Mouse (Mus musculus): ENCODE measurements around the gene Cyp2j13. TPM values are rescaled to one million over a fixed set of nuclear protein-coding genes. Genes with fewer than 3 reads are reported as not detected.
"Not testable (repeated sequence)": the region's sequence is repeated elsewhere in the genome, so short reads cannot be mapped to it uniquely, and the experiment has no call there.

Gene Cyp2j13
- polyA plus RNA-seq (2017; shearing (Covaris generic)), result not detected

DNA sequence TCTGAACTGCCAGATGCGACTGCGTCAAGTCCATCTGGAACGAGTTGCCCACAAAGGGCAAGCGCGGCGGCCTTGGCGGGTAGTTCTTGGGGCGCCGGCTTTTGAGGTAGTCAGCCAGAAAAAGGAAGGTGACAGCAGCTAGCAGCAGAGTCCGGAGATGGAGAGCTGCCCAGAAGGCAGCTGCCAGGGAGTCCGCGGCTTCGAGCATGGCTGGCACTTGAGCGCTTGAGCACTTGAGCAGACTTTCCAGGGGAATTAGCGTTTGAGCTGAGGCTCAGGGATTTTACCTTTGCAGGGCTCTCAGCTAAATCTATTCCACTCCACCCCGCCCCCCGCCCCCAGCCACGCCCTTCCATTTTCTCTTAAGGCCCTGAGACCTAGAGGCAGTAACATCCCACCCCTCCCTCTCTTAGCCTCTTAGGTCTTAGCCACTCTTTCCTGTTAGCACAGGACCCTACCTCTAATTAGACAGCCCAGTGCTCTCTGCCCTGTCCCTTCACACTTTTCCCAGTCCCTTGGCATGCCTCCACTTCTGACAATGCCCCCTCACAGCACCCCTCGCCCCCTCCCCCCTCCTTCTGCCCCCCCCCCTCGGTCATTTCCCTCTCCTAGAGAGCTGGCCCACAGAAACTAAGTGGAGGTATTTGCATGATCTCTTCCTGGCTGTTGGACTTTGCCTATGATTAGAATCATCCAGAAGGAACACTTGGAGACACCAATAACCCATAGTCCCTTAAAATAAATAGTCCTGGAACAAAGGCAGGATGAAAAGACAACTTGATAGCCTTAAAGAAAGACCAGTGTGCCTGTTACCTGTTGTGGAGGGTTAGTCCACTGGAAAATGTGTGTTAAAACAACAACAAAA, at the start of gene Cyp2j13:
Gene Cyp2j13 (minus strand): TSS at position 286 of the 865 bp plus-strand sequence.
- no peak for ATAC-seq

DNA sequence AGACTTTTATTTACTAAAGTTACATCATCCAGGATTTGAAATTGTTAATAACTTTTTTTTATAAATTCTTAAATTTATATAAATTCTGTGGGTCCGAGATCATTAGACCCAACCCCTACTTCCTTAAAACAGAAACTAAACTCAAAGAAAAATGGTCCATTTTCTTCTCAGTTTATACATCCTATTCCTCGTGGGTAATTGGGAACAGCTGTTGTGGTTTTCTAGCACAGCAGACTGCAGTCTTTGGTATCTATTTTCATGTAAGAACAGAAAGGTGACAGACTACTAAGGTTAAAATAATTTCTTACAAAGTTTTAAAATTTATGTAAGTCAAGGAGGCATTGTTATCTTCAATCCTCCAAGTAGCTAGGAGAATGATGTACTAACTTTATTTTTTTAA, 19.5 kb upstream of the Cyp2j13 start:
- no peak for ATAC-seq

DNA sequence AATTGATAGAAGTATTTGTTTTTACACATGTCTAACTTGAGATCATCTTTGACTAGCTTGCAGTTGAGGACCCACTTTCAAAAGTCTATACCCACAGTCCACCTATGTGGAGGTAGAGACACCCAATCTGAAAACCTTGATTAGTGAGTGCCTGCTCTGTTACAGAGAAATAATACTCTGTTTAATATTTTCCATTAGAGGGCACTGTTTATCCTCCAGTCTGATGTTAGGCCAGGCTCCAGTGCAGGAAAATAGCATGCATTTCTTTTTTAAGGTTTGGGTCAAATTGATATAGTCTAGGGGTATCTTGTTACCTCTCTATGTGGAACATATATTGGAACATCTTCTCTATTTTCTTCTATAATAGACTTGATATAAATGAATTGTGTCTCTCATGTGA, 14.5 kb upstream of the Cyp2j13 start:
- ATAC-seq, result no peak

DNA sequence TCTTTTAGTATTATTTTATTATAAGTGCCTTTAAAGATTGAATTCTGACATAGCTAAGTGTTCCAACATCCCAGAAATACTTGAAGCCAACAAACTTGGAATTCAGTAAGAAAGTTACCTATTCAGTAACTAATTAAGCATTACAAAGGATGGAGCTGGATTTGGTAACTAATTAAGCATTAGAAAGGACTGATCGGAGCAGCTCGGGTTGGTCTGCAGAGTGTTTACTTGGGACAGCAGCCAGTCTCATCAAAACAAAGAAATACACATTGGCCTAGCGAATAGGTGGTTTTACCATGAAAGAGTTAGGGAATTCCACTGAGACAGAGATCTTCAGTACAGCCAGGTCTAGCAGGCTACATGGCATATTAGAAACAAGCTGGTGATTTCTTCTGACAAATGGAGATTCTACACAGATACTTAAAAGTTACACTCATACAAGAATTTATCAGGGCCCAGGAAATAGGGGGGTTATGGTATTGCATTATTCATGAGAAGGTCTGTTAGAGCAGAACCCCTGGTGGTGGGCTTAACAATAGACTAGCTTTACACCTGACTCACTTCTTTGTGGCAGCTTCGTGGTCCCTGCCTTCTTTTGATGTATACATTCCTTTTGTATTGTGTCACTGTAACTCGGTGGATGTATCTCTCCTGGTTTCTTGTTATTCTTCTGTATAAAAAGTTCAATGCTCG, 12.2 kb upstream of the Cyp2j13 start:
- ATAC-seq, result not testable (repeated sequence)

DNA sequence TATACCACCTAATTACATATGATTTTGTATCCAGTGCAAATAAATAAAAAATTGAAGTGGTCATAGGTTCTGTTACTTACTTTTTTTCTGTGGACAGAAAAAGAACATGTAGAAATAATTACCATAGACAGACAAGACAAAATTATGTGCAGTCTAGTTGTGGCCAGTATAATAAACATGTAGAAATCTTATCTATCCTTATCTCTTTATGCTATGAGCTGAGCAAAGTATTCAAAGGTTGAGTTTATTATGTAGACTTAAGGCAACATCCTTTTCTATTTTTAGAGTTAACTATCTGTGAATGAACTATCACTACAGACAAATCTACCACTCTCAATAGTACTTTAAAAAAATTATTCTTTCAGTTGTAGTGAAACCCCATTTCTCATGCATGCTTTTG, 962 bp upstream of the Cyp2j13 start:
- no peak for ATAC-seq

DNA sequence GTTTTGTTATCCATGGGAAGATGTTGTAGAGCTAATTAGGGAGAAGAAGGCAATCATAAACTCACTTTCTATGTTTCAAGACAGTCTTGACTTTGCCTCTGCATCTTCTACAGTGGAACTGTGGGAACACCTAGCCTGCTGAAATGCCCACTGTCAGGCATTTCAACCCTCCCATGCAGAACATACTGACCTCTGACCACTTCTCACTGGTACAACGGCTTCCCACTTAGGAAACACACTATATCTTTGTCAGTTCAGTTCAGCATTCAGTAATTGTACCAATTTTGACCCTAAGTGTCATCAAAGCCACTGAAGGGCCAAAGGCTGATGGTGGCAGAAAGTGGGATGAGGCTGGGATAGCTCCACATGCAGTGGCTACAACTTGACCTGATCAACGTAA, 15.3 kb downstream of the Cyp2j13 start:
- no peak for ATAC-seq

DNA sequence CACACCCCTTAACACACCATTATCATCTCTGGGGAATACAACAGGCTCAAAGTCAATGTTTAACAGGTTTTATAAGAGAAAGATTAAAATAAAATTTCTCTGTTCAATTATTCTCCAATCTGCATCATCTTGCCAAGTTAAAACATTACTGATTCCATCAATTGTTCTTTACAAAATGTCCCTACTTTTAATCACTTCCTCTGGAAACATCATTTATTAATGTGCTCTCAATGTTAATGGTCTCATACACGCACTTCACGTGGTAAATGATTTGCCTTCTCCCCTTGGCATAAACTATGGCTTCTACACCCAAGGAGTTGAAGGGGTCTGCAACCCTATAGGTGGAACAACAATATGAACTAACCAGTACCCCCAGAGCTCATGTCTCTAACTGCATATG, 17.2 kb downstream of the Cyp2j13 start:
- ATAC-seq, result no peak

DNA sequence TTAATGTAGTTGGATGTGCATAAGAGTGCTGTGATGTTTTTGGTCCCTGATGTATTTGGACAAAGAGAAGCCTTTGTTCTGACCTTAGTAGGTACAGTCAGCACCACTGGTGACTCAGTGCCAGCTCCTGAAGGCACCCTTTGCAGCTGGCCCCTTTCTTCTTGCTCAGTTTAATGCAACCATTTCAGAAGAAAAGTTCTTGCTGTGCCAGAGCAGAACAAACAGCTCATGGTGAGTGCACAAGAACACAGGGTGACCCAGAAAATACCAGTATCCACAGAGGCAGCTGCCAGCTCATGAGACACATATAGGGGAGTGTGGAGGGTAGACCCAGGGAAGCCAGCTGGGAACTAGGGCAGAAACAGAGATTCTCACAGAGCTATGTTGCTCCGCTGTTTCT, 48.9 kb downstream of the Cyp2j13 start:
- ATAC-seq, result no peak

DNA sequence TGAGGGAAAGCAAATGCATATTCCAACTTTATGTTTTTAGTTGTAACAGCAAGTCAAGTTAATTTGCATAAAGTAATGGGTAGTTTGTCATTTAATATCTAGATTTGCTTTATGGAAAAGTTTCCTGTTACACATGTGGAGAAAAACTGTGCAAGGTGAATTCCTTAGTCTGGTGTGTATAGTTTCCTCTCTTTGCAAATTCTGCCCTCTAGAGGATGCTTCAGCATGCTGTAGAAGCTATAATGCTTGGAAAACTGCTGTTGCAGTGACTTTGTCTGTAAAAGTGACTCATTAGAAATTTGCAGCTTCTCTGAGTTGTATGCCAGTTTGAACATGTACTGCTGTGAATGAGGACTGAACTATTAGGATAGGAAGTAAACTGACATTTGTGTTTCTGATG, 54.5 kb downstream of the Cyp2j13 start:
- no peak for ATAC-seq

DNA sequence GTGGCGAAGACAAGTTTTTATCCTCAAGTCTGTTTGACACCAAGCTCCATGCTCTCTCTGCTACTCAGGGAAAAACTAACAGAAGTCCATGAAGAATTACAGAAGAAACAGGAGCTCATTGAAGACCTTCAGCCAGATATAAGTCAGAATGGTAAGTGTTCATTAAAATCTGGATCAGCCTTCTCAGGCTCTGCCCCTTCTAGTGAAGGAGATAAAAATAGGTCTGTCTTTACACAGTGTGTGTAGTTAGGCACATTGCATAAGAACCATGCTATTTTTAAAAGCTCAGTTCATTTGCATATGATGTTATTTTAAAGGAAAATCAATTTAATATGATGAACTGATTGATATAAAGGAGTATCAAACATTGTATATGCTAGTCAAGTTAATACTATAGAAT, 60.5 kb downstream of the Cyp2j13 start:
- ATAC-seq, result no peak

DNA sequence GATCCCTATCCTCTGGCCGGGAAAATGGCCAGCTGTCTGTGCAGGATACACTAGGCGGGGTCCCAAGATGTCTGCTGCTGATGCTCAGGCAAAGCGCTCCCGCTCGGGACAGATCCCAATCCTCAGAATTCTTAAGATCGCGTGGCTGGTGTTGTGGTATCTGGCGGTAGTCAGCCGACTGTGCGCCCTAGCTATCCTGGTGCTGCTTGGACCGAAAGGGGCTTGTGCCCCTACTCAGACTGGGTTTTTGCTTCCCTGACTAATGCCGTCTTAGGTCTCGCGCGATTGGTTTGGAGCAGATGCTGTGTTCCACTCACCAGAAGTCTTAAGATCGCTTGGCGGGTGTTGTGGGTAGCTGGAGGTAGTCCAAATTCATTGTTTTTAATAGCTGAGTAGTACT, 95.1 kb downstream of the Cyp2j13 start:
- ATAC-seq, result not testable (repeated sequence)

Other genes starting within 250 kb of the Cyp2j13 start
- gene Hook1, start 110.3 kb downstream of the Cyp2j13 start, polyA plus RNA-seq (2017; shearing (Covaris generic)), result 10 to 100 TPM in 1 of 2 experiments, 1 to 10 TPM in 1; 7.1 to 10.6 TPM
- not detected for gene Cyp2j12, start 63.6 kb upstream of the Cyp2j13 start, polyA plus RNA-seq (2017; shearing (Covaris generic))
- gene Cyp2j7, start 159.1 kb upstream of the Cyp2j13 start, polyA plus RNA-seq (2017; shearing (Covaris generic)), result not detected

Measured in CD4-positive, CD25-positive, alpha-beta regulatory T cell, adult 4 months (primary cell).